Mouse (Mus musculus): ENCODE data around the gene Klhdc8b. TPM values are rescaled to one million over a fixed set of nuclear protein-coding genes. Genes with fewer than 3 reads are reported as not detected.

The Klhdc8b gene
- polyA plus RNA-seq, 1 experiment from 2014 or later, result 37.2 TPM

- TF ChIP-seq CTCF (IDR thresholded peaks at IDR 0.05; ENCODE audit: low read depth) (no peak), EP300 (optimal IDR thresholded peaks at IDR 0.05) (no peak)
- Histone ChIP-seq H3K36me3 (ENCODE audit: control insufficient read depth, insufficient read depth, low read length) (peaks cover 14% of the 10 kb centered on the region; the same call in 1 of the 2 replicates), H3K27ac (replicated peaks) (no peak overlapping the region), H3K4me2 (replicated peaks; ENCODE audit: low read depth) (no peak overlapping the region), H3K4me1 (replicated peaks; ENCODE audit: control insufficient read depth, insufficient read depth) (peaks cover 3% of the 10 kb centered on the region; the same call in 1 of the 2 replicates), H3K9me3 (ENCODE audit: control insufficient read depth, low read length) (no peaks in the 10 kb centered on the region), H3K27me3 (ENCODE audit: control insufficient read depth, insufficient read depth, low read length) (no peaks in the 10 kb centered on the region), H3K9ac (ENCODE audit: low read length) (no peak overlapping the region), H3K4me3 (ENCODE audit: low read depth, low read length) (no peak overlapping the region)
- no peak for ATAC-seq (ENCODE audit: low FRiP score, low TSS enrichment)
- WGBS, result 91% methylated on average over 2 of the region's 2 CpGs
- no peak for DNase-seq (ENCODE audit: low spot score)
Observed at GRCm38 (mm10) chr9:108466219-108466618, 4.8 kb upstream of the Klhdc8b start.

DNA sequence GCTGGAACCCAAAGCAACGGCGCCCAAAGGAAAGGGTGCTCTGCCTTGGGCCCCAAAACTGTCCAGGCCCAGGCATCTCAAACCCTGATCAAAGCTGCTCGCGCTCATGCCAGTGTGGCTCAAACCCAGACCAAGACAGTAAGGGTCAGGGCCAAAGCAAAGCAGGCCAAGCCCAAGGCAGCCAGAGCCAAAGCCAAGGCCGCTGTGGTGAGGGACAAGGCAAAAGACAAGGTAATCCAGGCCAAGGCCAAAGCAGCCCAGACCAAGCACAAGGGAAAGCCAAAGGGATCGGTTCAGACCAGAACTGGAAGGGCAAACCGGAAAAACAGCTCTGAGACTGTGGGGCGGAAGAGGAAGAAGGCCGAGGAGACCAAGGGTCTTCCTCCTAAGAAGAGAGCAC lies 2.3 kb upstream of the Klhdc8b start:
- Histone ChIP-seq H3K36me3 (ENCODE audit: control insufficient read depth, insufficient read depth, low read length) (peaks cover 14% of the 10 kb centered on the region; the same call in 1 of the 2 replicates), H3K9me3 (ENCODE audit: control insufficient read depth, low read length) (no peaks in the 10 kb centered on the region), H3K27ac (replicated peaks) (no peak overlapping the region), H3K27me3 (ENCODE audit: control insufficient read depth, insufficient read depth, low read length) (no peaks in the 10 kb centered on the region), H3K4me3 (ENCODE audit: low read depth, low read length) (no peak overlapping the region), H3K9ac (ENCODE audit: low read length) (no peak overlapping the region), H3K4me1 (replicated peaks; ENCODE audit: control insufficient read depth, insufficient read depth) (peaks cover 3% of the 10 kb centered on the region; the same call in 1 of the 2 replicates), H3K4me2 (replicated peaks; ENCODE audit: low read depth) (no peak overlapping the region)
- ATAC-seq (ENCODE audit: low FRiP score, low TSS enrichment) (no peak), DNase-seq (ENCODE audit: low spot score) (no peak)
- no peak for TF ChIP-seq EP300 (optimal IDR thresholded peaks at IDR 0.05)
- TF ChIP-seq CTCF (IDR thresholded peaks at IDR 0.05; ENCODE audit: low read depth), result no peak
- 93% methylated on average over 9 of the region's 9 CpGs for WGBS

DNA sequence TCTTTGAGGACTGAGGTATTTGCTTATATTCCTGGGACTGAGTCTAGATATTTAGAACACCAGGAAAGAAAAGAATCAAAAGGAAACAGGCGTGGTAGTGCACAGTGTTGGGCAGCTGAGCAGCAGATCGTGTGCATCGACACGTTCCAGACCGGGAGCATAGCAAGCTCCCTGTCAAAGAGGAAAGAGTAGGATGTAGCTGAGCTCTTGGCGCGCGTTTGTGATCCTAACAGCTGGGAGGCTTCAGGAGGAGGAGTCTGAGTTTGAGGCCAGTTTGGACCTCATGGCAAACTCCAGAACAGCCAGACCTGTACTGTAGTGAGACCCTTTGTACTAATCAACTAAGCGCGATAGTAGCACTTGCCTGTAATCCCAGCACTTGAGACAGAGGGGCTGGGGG lies 811 bp upstream of the Klhdc8b start:
- ATAC-seq (ENCODE audit: low FRiP score, low TSS enrichment), result peak; percentile 33; the same call in 1 of the 2 replicates
- H3K4me2 ChIP-seq (replicated peaks; ENCODE audit: low read depth), result peak overlapping the region; percentile 63
- H3K9ac ChIP-seq (ENCODE audit: low read length), result peak overlapping the region; percentile 41; the same call in 1 of the 2 replicates
- no peaks in the 10 kb centered on the region for H3K9me3 ChIP-seq (ENCODE audit: control insufficient read depth, low read length)
- H3K4me3 ChIP-seq (ENCODE audit: low read depth, low read length), result no peak overlapping the region
- peak; percentile 36 for DNase-seq (ENCODE audit: low spot score)
- no peaks in the 10 kb centered on the region for H3K27me3 ChIP-seq (ENCODE audit: control insufficient read depth, insufficient read depth, low read length)
- WGBS, result 32% methylated on average over 10 of the region's 10 CpGs
- H3K4me1 ChIP-seq (replicated peaks; ENCODE audit: control insufficient read depth, insufficient read depth), result peaks cover 3% of the 10 kb centered on the region; the same call in 1 of the 2 replicates
- H3K27ac ChIP-seq (replicated peaks), result peak overlapping the region; percentile 93
- TF ChIP-seq CTCF (IDR thresholded peaks at IDR 0.05; ENCODE audit: low read depth) (no peak), EP300 (optimal IDR thresholded peaks at IDR 0.05) (no peak)
- peaks cover 14% of the 10 kb centered on the region; the same call in 1 of the 2 replicates for H3K36me3 ChIP-seq (ENCODE audit: control insufficient read depth, insufficient read depth, low read length)

- H3K4me2 ChIP-seq (replicated peaks; ENCODE audit: low read depth), result peak overlapping the region; percentile 63
- no peak for TF ChIP-seq CTCF (IDR thresholded peaks at IDR 0.05; ENCODE audit: low read depth)
- TF ChIP-seq EP300 (optimal IDR thresholded peaks at IDR 0.05), result no peak
- peaks cover 14% of the 10 kb centered on the region; the same call in 1 of the 2 replicates for H3K36me3 ChIP-seq (ENCODE audit: control insufficient read depth, insufficient read depth, low read length)
- peak overlapping the region; percentile 60 for H3K4me3 ChIP-seq (ENCODE audit: low read depth, low read length)
- no peaks in the 10 kb centered on the region for H3K9me3 ChIP-seq (ENCODE audit: control insufficient read depth, low read length)
- peaks cover 3% of the 10 kb centered on the region; the same call in 1 of the 2 replicates for H3K4me1 ChIP-seq (replicated peaks; ENCODE audit: control insufficient read depth, insufficient read depth)
- no peak for ATAC-seq (ENCODE audit: low FRiP score, low TSS enrichment)
- peak overlapping the region; percentile 93 for H3K27ac ChIP-seq (replicated peaks)
- H3K27me3 ChIP-seq (ENCODE audit: control insufficient read depth, insufficient read depth, low read length), result no peaks in the 10 kb centered on the region
- DNase-seq (ENCODE audit: low spot score), result no peak
- WGBS, result 55% methylated on average over 5 of the region's 5 CpGs
- no peak overlapping the region; the same call in 1 of the 2 replicates for H3K9ac ChIP-seq (ENCODE audit: low read length)
Observed at GRCm38 (mm10) chr9:108461675-108462074, 294 bp upstream of the Klhdc8b start.

DNA sequence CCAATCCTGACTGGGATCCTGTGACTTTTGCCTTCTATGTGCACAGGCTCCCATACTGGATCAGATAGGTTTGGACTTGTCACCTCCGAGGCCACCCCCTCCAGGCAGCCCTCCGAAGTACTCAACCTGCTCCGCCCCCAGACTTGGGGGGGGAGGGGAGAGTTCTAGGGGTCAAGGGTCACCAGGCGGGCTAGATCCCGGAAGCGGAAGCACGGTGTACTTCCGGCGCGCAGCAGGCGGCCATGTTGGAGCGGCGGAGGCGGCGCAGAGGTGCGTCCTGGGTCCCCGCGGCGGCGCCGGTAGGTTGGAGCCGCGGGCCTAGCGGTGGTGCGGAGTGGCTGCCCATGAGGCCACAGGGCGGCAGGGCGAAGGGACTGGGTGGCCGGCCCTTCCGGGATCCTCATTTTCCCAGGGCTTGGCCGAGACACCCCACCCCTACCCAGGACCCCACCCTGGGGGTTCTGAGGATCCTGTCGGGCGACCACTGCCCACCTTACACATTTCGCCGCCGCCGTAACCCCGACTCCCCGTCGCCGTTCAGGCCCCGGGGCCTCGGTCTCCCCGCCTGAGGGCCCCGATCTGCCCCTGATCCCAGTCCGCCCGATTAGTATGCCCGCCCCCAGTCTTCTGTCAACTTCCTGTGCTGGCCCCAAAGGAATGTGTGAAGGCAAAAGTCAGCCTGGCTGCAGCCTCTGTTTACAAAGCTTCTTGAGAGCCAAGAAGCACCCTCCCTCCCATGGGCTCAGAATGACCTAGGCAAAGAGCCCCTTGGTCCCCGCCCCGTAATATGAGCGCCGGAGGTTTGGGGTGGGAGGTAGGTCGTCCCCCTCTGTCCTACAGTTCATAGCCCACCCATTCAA lies 832 bp downstream of the Klhdc8b start, which contains the start of gene Ccdc71:
TSS of gene Ccdc71 (plus strand) at position 209 of the 860 bp plus-strand sequence.
- Histone ChIP-seq H3K4me1 (replicated peaks; ENCODE audit: control insufficient read depth, insufficient read depth) (peaks cover 3% of the 10 kb centered on the region; the same call in 1 of the 2 replicates), H3K27ac (replicated peaks) (peak within 1 kb of the TSS; percentile 93), H3K4me2 (replicated peaks; ENCODE audit: low read depth) (peak within 1 kb of the TSS; percentile 63), H3K9me3 (ENCODE audit: control insufficient read depth, low read length) (no peaks in the 10 kb centered on the region), H3K36me3 (ENCODE audit: control insufficient read depth, insufficient read depth, low read length) (peaks cover 11% of the 10 kb centered on the region; the same call in 1 of the 2 replicates), H3K27me3 (ENCODE audit: control insufficient read depth, insufficient read depth, low read length) (no peaks in the 10 kb centered on the region), H3K9ac (ENCODE audit: low read length) (peak within 1 kb of the TSS; percentile 79), H3K4me3 (ENCODE audit: low read depth, low read length) (peak within 1 kb of the TSS; percentile 60)
- peak; percentile 90 for TF ChIP-seq EP300 (optimal IDR thresholded peaks at IDR 0.05)
- peak; percentile 16; the same call in 1 of the 2 replicates for TF ChIP-seq CTCF (IDR thresholded peaks at IDR 0.05; ENCODE audit: low read depth)
- DNase-seq (ENCODE audit: low spot score) (peak; percentile 89), ATAC-seq (ENCODE audit: low FRiP score, low TSS enrichment) (peak; percentile 84)
- WGBS, result 0% methylated on average over 43 of the region's 52 CpGs

Measured in stomach, postnatal 0 days (tissue).